Mouse (Mus musculus) yolk sac, embryonic 10.5 days (tissue): ENCODE measurements at regions not wholly inside any gene's neighbourhood (a gene's known extent, or its start where the extent isn't known, plus 50 kb on each side); places are given as distances from the start of the nearest gene placed in this dataset.

ENCODE experiments used
- DNase-seq: peaks from one replicate; pipeline ENCODE4 v3.0.0-alpha.2; 2017; ENCODE audit warnings: low spot score

DNA sequence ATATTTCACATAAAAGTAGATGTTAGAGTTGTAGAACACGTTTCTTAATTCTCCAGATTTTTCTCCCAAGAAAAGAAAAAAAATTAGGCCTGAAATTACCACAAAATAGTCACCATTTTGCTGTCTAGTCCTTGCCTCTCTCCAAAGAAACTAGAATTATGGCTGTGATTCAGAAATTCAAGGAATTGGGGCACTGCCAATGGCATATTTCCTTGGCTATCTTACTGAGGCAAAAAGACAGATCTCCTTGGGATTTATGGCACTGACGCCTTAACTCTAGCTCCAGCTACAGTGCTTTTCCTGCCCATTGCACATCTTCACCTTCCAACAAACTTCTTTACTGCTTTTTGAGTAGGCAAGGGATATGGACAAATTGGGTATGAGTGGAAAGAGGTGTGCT is 336.3 kb upstream of the Slc24a2 start:
- DNase-seq = no peak

- DNase-seq = no peak
These were observed 324.6 kb upstream of the Slc24a2 start for GRCm38 (mm10) chr4:87554912-87555311.
